Mouse (Mus musculus): Measurements from ENCODE around the gene Zc3h7b. TPM values are rescaled to one million over a fixed set of nuclear protein-coding genes. Genes with fewer than 3 reads are reported as not detected.
A peak's percentile ranks its signal among the peaks of the same experiment; 100 is the strongest.

Gene Zc3h7b
- total RNA-seq, 2 experiments from 2014 or later = 30.8 to 37.9 TPM

GRCm38 (mm10) chr15:81810671-81811598, 66.1 kb downstream of the Zc3h7b start:
- intact Hi-C loops (cut with DNase I; ENCODE audit: low total_unique reads) = no loop called here
- DNase-seq = peak; percentile 99

- intact Hi-C loops (cut with DNase I; ENCODE audit: low total_unique reads) = no loop called here
- no peak for DNase-seq
Observed at GRCm38 (mm10) chr15:81811599-81811996, 66.7 kb downstream of the Zc3h7b start.

DNA sequence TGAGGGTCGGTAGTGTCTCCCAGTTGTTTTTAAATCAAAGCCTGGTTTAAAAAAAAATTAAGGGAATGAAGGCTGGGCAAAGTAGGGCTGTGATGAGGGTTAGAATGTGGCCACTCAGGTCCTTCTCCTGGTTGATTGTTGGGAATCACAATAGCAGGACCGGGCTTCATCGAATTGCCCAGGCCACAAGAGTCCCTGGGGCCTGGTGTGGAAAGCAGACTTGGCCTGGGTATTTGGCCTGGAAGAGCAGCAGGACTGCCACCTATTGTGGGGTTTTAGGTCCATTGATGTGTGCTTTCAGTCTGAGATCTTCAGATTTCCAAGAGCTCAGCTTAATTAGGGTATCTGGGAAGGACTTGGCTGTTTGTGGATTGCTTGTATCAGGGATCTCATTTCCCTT, 67.4 kb downstream of the Zc3h7b start:
- DNase-seq = no peak
- intact Hi-C loops (cut with DNase I; ENCODE audit: low total_unique reads) = no loop called here

DNA sequence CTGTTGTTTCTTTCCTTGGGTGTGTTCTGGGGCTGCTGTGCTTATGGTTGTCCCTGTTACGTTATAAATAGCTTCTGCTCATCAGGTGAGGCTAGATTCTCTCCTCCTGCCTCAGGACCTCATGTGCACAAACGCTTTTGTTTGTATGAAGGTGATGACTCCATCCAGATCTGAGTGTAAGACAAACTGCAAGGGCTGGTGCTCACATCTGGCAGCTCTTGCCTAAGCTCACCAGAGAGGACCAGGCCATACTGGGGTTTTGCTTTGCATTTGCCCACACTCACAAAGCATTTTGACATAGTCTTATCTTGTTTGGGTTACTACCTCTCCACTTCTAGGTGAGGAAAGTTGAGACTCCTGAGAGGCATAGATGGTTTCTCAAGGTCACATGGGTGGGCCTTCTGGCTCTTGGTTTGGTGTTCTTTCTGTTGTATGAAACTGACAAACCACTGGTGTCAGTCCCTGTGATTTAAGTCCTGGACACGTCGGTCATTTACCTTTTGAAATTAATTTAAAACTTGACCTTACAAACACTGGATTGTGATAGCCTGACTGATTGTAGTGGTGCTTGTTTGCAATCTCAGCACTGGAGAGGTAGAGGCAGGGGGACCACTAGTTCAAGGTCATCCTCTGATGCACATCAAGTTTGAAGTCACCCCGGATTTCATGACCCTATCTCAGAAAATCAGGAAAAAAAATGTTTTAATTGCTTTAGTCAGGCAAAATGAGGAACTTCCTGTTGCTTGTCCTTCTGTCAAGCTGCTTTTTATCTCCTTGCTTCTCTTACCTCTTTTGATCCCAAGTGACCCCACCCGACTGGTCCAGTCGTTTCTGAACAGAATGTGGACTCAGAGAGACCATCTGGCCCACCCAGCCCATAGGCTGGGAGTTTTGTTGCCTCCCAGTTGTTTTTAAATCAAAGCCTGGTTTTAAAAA, 68.1 kb downstream of the Zc3h7b start:
- intact Hi-C loops (cut with DNase I; ENCODE audit: low total_unique reads) = no loop called here
- DNase-seq = no peak

DNA sequence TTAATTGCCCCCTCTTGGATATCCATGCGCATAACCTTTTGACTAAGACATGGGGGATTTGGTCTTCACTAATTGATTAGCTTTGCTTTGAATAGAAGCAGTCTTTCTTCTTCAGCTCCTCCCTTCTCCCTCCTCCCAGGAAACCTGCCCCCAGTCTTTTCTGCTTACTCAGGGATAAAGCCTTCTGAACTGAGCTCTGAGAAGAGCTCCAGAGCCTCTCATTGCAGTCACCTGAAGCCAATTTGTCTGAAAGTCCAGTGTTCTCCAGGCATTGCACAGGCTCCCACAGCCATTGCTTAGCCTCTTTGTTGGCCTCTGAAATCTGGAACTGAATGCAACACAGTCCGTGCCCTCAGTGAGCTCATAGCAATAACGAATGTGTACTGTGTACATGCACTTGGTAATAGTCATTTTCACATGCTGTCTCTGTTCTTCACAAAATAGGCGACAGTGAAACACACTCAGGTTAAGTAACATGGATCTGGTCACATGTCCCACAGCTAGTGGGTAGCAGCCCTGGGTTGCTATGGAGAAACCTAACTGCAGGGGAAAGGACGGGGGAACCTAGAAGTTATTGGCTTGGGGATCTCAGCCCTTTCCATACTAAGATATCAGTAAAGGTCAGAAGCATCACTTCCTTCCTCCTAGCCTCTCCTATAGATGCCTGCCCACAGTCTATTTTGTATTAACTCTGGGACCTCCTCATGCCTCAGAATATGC, 69.3 kb downstream of the Zc3h7b start:
- DNase-seq = no peak
- intact Hi-C loops (cut with DNase I; ENCODE audit: low total_unique reads) = no loop called here

DNA sequence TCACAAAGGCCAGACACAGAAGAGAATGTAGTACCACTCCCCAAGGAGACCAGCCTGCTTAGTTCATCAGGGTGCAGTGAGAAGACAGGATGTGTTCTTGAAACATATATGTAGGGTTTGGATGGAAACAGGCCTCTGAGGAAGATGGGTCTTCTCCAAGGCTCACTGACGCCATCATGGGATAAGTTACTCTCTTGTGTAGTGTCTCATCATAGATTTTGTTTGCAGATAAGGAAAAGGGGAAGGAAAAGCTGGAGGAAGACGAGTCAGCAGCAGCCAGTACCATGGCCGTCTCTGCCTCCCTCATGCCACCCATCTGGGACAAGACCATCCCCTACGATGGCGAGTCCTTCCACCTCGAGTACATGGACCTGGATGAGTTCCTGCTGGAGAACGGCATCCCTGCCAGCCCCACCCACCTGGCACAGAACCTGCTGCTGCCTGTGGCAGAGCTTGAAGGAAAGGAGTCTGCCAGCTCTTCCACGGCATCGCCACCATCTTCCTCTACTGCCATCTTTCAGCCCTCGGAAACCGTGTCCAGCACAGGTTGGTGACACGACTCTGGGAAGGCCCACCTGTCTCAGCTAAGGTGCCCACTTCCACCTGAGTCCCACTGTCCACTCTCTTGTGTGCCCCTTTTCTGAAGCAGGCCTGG, 70.0 kb downstream of the Zc3h7b start:
- DNase-seq = no peak
- intact Hi-C loops (cut with DNase I; ENCODE audit: low total_unique reads) = no loop called here

- no peak for DNase-seq
- intact Hi-C loops (cut with DNase I; ENCODE audit: low total_unique reads) = no loop called here
Observed at GRCm38 (mm10) chr15:81818404-81818803, 73.5 kb downstream of the Zc3h7b start.

GRCm38 (mm10) chr15:81822631-81823030, 77.8 kb downstream of the Zc3h7b start:
- intact Hi-C loops (cut with DNase I; ENCODE audit: low total_unique reads) = no loop called here

GRCm38 (mm10) chr15:81824832-81825231, 80.0 kb downstream of the Zc3h7b start:
- intact Hi-C loops (cut with DNase I; ENCODE audit: low total_unique reads) = no loop called here
- DNase-seq = no peak

More at GRCm38 (mm10) chr15:81822631-81823030, 77.8 kb downstream of the Zc3h7b start:
- DNase-seq = no peak

GRCm38 (mm10) chr15:81828426-81829207, 83.8 kb downstream of the Zc3h7b start:
- intact Hi-C loops (cut with DNase I; ENCODE audit: low total_unique reads) = no loop called here
- no peak for DNase-seq

GRCm38 (mm10) chr15:81829208-81829580, 84.3 kb downstream of the Zc3h7b start:
- DNase-seq = no peak
- intact Hi-C loops (cut with DNase I; ENCODE audit: low total_unique reads) = no loop called here

DNA sequence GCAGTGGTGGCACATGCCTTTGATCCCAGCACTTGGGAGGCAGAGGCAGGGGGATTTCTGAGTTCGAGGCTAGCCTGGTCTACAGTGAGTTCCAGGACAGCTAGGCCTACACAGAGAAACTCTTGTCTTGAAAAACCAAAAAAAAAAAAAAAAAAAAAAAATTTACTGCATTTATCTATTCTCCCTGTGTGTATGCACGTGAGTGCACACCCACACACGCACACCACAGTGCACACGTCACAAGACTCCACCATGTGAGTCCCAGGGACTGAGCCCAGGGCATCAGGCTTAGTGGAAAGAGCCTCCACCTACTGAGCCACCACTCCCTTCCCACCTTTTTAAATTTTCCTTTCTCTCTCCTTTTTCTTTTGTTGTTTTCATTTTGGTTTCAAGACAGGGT, 85.7 kb downstream of the Zc3h7b start:
- no peak for DNase-seq
- intact Hi-C loops (cut with DNase I; ENCODE audit: low total_unique reads) = loop anchor here (5.0 kb wide), 2 partner anchors 72 to 87 kb away; no protein-coding TSS in a partner anchor

- peak; percentile 94 for DNase-seq
- intact Hi-C loops (cut with DNase I; ENCODE audit: low total_unique reads) = loop anchor here (5.0 kb wide), 2 partner anchors 71 to 86 kb away; no protein-coding TSS in a partner anchor
Observed at GRCm38 (mm10) chr15:81831136-81831825, 86.4 kb downstream of the Zc3h7b start.

DNA sequence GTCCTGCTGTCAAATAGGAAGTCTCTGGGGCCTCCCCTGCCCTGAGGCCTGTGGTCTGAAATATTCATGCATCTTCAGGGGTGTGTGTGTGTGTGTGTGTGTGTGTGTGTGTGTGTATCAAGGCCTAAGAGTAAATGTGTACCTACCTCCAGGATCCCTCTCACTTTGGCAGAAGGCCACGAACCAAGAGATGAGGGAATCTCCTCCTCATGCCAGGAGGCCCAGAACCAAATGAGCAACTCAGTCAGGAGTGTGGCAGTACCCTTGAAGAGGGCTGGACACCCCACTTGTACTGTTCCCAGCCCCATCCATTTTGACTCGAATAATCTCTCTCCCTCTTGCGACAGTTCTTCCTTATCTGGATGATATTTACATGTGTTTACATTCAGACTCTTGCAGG, 87.4 kb downstream of the Zc3h7b start:
- intact Hi-C loops (cut with DNase I; ENCODE audit: low total_unique reads) = loop anchor here (5.0 kb wide), 2 partner anchors 70 to 85 kb away; no protein-coding TSS in a partner anchor
- peak; percentile 23 for DNase-seq

- intact Hi-C loops (cut with DNase I; ENCODE audit: low total_unique reads) = loop anchor here (5.0 kb wide), 2 partner anchors 69 to 84 kb away; no protein-coding TSS in a partner anchor
- no peak for DNase-seq
Observed at GRCm38 (mm10) chr15:81833481-81833880, 88.6 kb downstream of the Zc3h7b start.

GRCm38 (mm10) chr15:81834171-81834841, 89.4 kb downstream of the Zc3h7b start:
- intact Hi-C loops (cut with DNase I; ENCODE audit: low total_unique reads) = loop anchor here (5.0 kb wide), 2 partner anchors 68 to 83 kb away; no protein-coding TSS in a partner anchor
- peak; percentile 72 for DNase-seq
